Mouse (Mus musculus): ENCODE measurements around the gene Cblb. TPM values are rescaled to one million over a fixed set of nuclear protein-coding genes. Genes with fewer than 3 reads are reported as not detected.

Gene Cblb
- polyA plus RNA-seq, 1 experiment from 2014 or later, result 3.4 TPM

- Histone ChIP-seq H3K27me3 (replicated peaks) (no peaks in the 10 kb centered on the region), H3K4me3 (no peak overlapping the region), H3K4me2 (0 out of 2 replicates have a peak overlapping the region, but pooled peaks have one; percentile 3), H3K4me1 (peaks cover 50% of the 10 kb centered on the region), H3K36me3 (no peaks in the 10 kb centered on the region), H3K9me3 (replicated peaks) (no peaks in the 10 kb centered on the region), H3K9ac (no peak overlapping the region), H3K27ac (peak overlapping the region; percentile 63)
- WGBS (ENCODE audit: insufficient replicate concordance), result 32% methylated on average over 4 of the region's 4 CpGs
- ATAC-seq, result peak; percentile 47
Measured at GRCm38 (mm10) chr16:52061015-52061481, 30.0 kb downstream of the Cblb start.

GRCm38 (mm10) chr16:52064309-52065105, 33.5 kb downstream of the Cblb start:
- Histone ChIP-seq H3K4me2 (no peak overlapping the region), H3K27me3 (replicated peaks) (no peaks in the 10 kb centered on the region), H3K4me1 (peaks cover 36% of the 10 kb centered on the region), H3K4me3 (no peak overlapping the region), H3K9me3 (replicated peaks) (no peaks in the 10 kb centered on the region), H3K9ac (no peak overlapping the region), H3K36me3 (no peaks in the 10 kb centered on the region), H3K27ac (0 out of 2 replicates have a peak overlapping the region, but pooled peaks have one; percentile 28)
- ATAC-seq, result no peak
- 63% methylated on average over 12 of the region's 12 CpGs for WGBS (ENCODE audit: insufficient replicate concordance)

- no peaks in the 10 kb centered on the region for H3K27me3 ChIP-seq (replicated peaks)
- H3K9me3 ChIP-seq (replicated peaks), result no peaks in the 10 kb centered on the region
- H3K4me1 ChIP-seq, result peaks cover 26% of the 10 kb centered on the region
- H3K4me2 ChIP-seq, result peak overlapping the region; percentile 34
- peak; percentile 81 for ATAC-seq
- H3K36me3 ChIP-seq, result no peaks in the 10 kb centered on the region
- 66% methylated on average over 10 of the region's 10 CpGs for WGBS (ENCODE audit: insufficient replicate concordance)
- H3K4me3 ChIP-seq, result no peak overlapping the region
- H3K9ac ChIP-seq, result no peak overlapping the region
- 0 out of 2 replicates have a peak overlapping the region, but pooled peaks have one; percentile 34 for H3K27ac ChIP-seq
Measured at GRCm38 (mm10) chr16:52067632-52068516, 36.8 kb downstream of the Cblb start.

- 0 out of 2 replicates have a peak overlapping the region, but pooled peaks have one; percentile 34 for H3K27ac ChIP-seq
- H3K27me3 ChIP-seq (replicated peaks), result no peaks in the 10 kb centered on the region
- peak; percentile 43 for ATAC-seq
- H3K4me1 ChIP-seq, result peaks cover 26% of the 10 kb centered on the region
- H3K4me2 ChIP-seq, result peak overlapping the region; percentile 34
- H3K9ac ChIP-seq, result no peak overlapping the region
- H3K36me3 ChIP-seq, result no peaks in the 10 kb centered on the region
- H3K4me3 ChIP-seq, result no peak overlapping the region
- H3K9me3 ChIP-seq (replicated peaks), result no peaks in the 10 kb centered on the region
- WGBS (ENCODE audit: insufficient replicate concordance), result 67% methylated on average over 3 of the region's 3 CpGs
Measured at GRCm38 (mm10) chr16:52068517-52068874, 37.5 kb downstream of the Cblb start.

- no peaks in the 10 kb centered on the region for H3K9me3 ChIP-seq (replicated peaks)
- H3K4me3 ChIP-seq, result no peak overlapping the region
- no peaks in the 10 kb centered on the region for H3K27me3 ChIP-seq (replicated peaks)
- no peak overlapping the region for H3K4me2 ChIP-seq
- H3K36me3 ChIP-seq, result no peaks in the 10 kb centered on the region
- 76% methylated on average over 6 of the region's 6 CpGs for WGBS (ENCODE audit: insufficient replicate concordance)
- no peak overlapping the region for H3K27ac ChIP-seq
- H3K4me1 ChIP-seq, result peaks cover 26% of the 10 kb centered on the region
- no peak overlapping the region for H3K9ac ChIP-seq
- no peak for ATAC-seq
Measured at GRCm38 (mm10) chr16:52069648-52070047, 38.6 kb downstream of the Cblb start.

GRCm38 (mm10) chr16:52070128-52070527, 39.1 kb downstream of the Cblb start:
- H3K4me3 ChIP-seq, result no peak overlapping the region
- peaks cover 26% of the 10 kb centered on the region for H3K4me1 ChIP-seq
- no peak overlapping the region for H3K27ac ChIP-seq
- H3K27me3 ChIP-seq (replicated peaks), result no peaks in the 10 kb centered on the region
- H3K9me3 ChIP-seq (replicated peaks), result no peaks in the 10 kb centered on the region
- no peak for ATAC-seq
- H3K4me2 ChIP-seq, result no peak overlapping the region
- H3K9ac ChIP-seq, result no peak overlapping the region
- no peaks in the 10 kb centered on the region for H3K36me3 ChIP-seq
- WGBS (ENCODE audit: insufficient replicate concordance), result 84% methylated on average over 5 of the region's 5 CpGs

GRCm38 (mm10) chr16:52071290-52071689, 40.3 kb downstream of the Cblb start:
- H3K36me3 ChIP-seq, result no peaks in the 10 kb centered on the region
- ATAC-seq, result no peak
- no peak overlapping the region for H3K27ac ChIP-seq
- H3K4me3 ChIP-seq, result no peak overlapping the region
- H3K27me3 ChIP-seq (replicated peaks), result no peaks in the 10 kb centered on the region
- no peak overlapping the region for H3K9ac ChIP-seq
- 61% methylated on average over 2 of the region's 2 CpGs for WGBS (ENCODE audit: insufficient replicate concordance)
- H3K4me1 ChIP-seq, result peaks cover 30% of the 10 kb centered on the region
- no peaks in the 10 kb centered on the region for H3K9me3 ChIP-seq (replicated peaks)
- no peak overlapping the region for H3K4me2 ChIP-seq

- no peaks in the 10 kb centered on the region for H3K36me3 ChIP-seq
- H3K9me3 ChIP-seq (replicated peaks), result no peaks in the 10 kb centered on the region
- no peak overlapping the region for H3K4me2 ChIP-seq
- no peak overlapping the region for H3K27ac ChIP-seq
- H3K27me3 ChIP-seq (replicated peaks), result no peaks in the 10 kb centered on the region
- peaks cover 30% of the 10 kb centered on the region for H3K4me1 ChIP-seq
- ATAC-seq, result peak; percentile 34; the same call in 1 of the 2 replicates
- no peak overlapping the region for H3K4me3 ChIP-seq
- H3K9ac ChIP-seq, result no peak overlapping the region
- 69% methylated on average over 6 of the region's 6 CpGs for whole genome bisulfite sequencing (ENCODE audit: insufficient replicate concordance)
Measured at GRCm38 (mm10) chr16:52071766-52072209, 40.8 kb downstream of the Cblb start.

- H3K4me3 ChIP-seq, result no peak overlapping the region
- no peak for ATAC-seq
- no peaks in the 10 kb centered on the region for H3K9me3 ChIP-seq (replicated peaks)
- H3K4me1 ChIP-seq, result peaks cover 40% of the 10 kb centered on the region
- no peak overlapping the region for H3K27ac ChIP-seq
- no peak overlapping the region for H3K4me2 ChIP-seq
- no peaks in the 10 kb centered on the region for H3K36me3 ChIP-seq
- H3K27me3 ChIP-seq (replicated peaks), result no peaks in the 10 kb centered on the region
- 77% methylated on average over 7 of the region's 7 CpGs for WGBS (ENCODE audit: insufficient replicate concordance)
- H3K9ac ChIP-seq, result no peak overlapping the region
Measured at GRCm38 (mm10) chr16:52076652-52077051, 45.6 kb downstream of the Cblb start.

GRCm38 (mm10) chr16:52077901-52078300, 46.9 kb downstream of the Cblb start:
- no peak for ATAC-seq

GRCm38 (mm10) chr16:52078758-52079474, 47.9 kb downstream of the Cblb start:
- 72% methylated on average over 9 of the region's 9 CpGs for WGBS (ENCODE audit: insufficient replicate concordance)
- Histone ChIP-seq H3K4me3 (no peak overlapping the region), H3K4me2 (no peak overlapping the region), H3K4me1 (peaks cover 45% of the 10 kb centered on the region), H3K9me3 (replicated peaks) (no peaks in the 10 kb centered on the region), H3K27me3 (replicated peaks) (no peaks in the 10 kb centered on the region), H3K36me3 (no peaks in the 10 kb centered on the region), H3K27ac (no peak overlapping the region), H3K9ac (no peak overlapping the region)
- no peak for ATAC-seq

More at GRCm38 (mm10) chr16:52077901-52078300, 46.9 kb downstream of the Cblb start:
- H3K4me1 ChIP-seq, result peaks cover 45% of the 10 kb centered on the region
- 63% methylated on average over 4 of the region's 4 CpGs for WGBS (ENCODE audit: insufficient replicate concordance)
- H3K27ac ChIP-seq, result no peak overlapping the region
- no peak overlapping the region for H3K4me2 ChIP-seq
- H3K27me3 ChIP-seq (replicated peaks), result no peaks in the 10 kb centered on the region
- H3K9me3 ChIP-seq (replicated peaks), result no peaks in the 10 kb centered on the region
- H3K36me3 ChIP-seq, result no peaks in the 10 kb centered on the region
- H3K4me3 ChIP-seq, result no peak overlapping the region
- H3K9ac ChIP-seq, result no peak overlapping the region

Data from liver, embryonic 12.5 days (tissue).